Mouse (Mus musculus): ENCODE results near the gene Aox2.

GRCm38 (mm10) chr1:58303009-58303408 is 24.9 kb downstream of the Aox2 start:
- TF ChIP-seq MAX (IDR thresholded peaks at IDR 0.05; ENCODE audit: low read length) = no peak
- TF ChIP-seq ELF1 (IDR thresholded peaks at IDR 0.05; ENCODE audit: low read depth, low read length) = no peak
- TF ChIP-seq CTCF (conservative IDR thresholded peaks at IDR 0.05 in 1 of 2, IDR thresholded peaks at IDR 0.05 in 1 of 2; ENCODE audit: low read depth in 2 of 2, low read length in 2 of 2) = no peak
- TF ChIP-seq SIN3A (IDR thresholded peaks at IDR 0.05; ENCODE audit: low read length) = no peak
- no peak for TF ChIP-seq HCFC1 (IDR thresholded peaks at IDR 0.05; ENCODE audit: low read depth, low read length)
- no peak for TF ChIP-seq TCF12 (IDR thresholded peaks at IDR 0.05; ENCODE audit: low read depth, low read length)
- no peak for TF ChIP-seq EP300 (IDR thresholded peaks at IDR 0.05; ENCODE audit: low read length)
- no peak for TF ChIP-seq JUND (conservative IDR thresholded peaks at IDR 0.05; ENCODE audit: low read depth, low read length)
- no peak for TF ChIP-seq POLR2A (IDR thresholded peaks at IDR 0.05; ENCODE audit: low read depth, low read length)
